Mouse (Mus musculus) ZHBTc4 (cell line): ENCODE measurements at regions not wholly inside any gene's neighbourhood (a gene's known extent, or its start where the extent isn't known, plus 50 kb on each side); places are given as distances from the start of the nearest gene placed in this dataset.

Experiments
- DNase-seq: peaks from one replicate; pipeline ENCODE4 v3.0.0-alpha.2; 2011; ENCODE audit warnings: low read depth, low spot score

- no peak for DNase-seq
These were observed 197.2 kb downstream of the Arl4a start for GRCm38 (mm10) chr12:39840615-39841014.

GRCm38 (mm10) chr12:39840179-39840578, 197.6 kb downstream of the Arl4a start:
- no peak for DNase-seq

GRCm38 (mm10) chr12:39831079-39831478, 206.7 kb downstream of the Arl4a start:
- no peak for DNase-seq

GRCm38 (mm10) chr12:39830530-39830929, 207.3 kb downstream of the Arl4a start:
- no peak for DNase-seq

- DNase-seq: no peak
These were observed 215.2 kb downstream of the Arl4a start for GRCm38 (mm10) chr12:39822671-39823070.

- DNase-seq: no peak
These were observed 236.3 kb downstream of the Arl4a start for GRCm38 (mm10) chr12:39801536-39801935.

- DNase-seq: no peak
These were observed 240.0 kb downstream of the Arl4a start for GRCm38 (mm10) chr12:39797843-39798242.

GRCm38 (mm10) chr12:39796939-39797338, 240.9 kb downstream of the Arl4a start:
- no peak for DNase-seq

GRCm38 (mm10) chr12:39785026-39785425, 252.8 kb downstream of the Arl4a start:
- no peak for DNase-seq

- no peak for DNase-seq
These were observed 253.3 kb downstream of the Arl4a start for GRCm38 (mm10) chr12:39784532-39784931.

GRCm38 (mm10) chr12:39776173-39776572, 261.7 kb downstream of the Arl4a start:
- no peak for DNase-seq

- DNase-seq: no peak
These were observed 270.8 kb downstream of the Arl4a start for GRCm38 (mm10) chr12:39766988-39767387.

GRCm38 (mm10) chr12:39763529-39763928, 274.3 kb downstream of the Arl4a start:
- DNase-seq: no peak

GRCm38 (mm10) chr12:39761946-39762345, 275.9 kb downstream of the Arl4a start:
- no peak for DNase-seq

GRCm38 (mm10) chr12:39761326-39761725, 276.5 kb downstream of the Arl4a start:
- DNase-seq: no peak

GRCm38 (mm10) chr12:39757975-39758374, 279.9 kb downstream of the Arl4a start:
- no peak for DNase-seq

GRCm38 (mm10) chr12:39751850-39752249, 286.0 kb downstream of the Arl4a start:
- no peak for DNase-seq

GRCm38 (mm10) chr12:39742156-39743063, 295.4 kb downstream of the Arl4a start:
- DNase-seq: peak; percentile 69

- DNase-seq: peak; percentile 90
These were observed 296.6 kb downstream of the Arl4a start for GRCm38 (mm10) chr12:39741051-39741847.

- DNase-seq: no peak
These were observed 300.9 kb downstream of the Arl4a start for GRCm38 (mm10) chr12:39736966-39737365.

GRCm38 (mm10) chr12:39736097-39736920, 301.5 kb downstream of the Arl4a start:
- DNase-seq: no peak

GRCm38 (mm10) chr12:39734176-39734575, 303.6 kb downstream of the Arl4a start:
- no peak for DNase-seq
